Mouse (Mus musculus) granulocyte monocyte progenitor cell, adult 5-6 weeks (primary cell): Measurements from ENCODE around the gene Htr3b. TPM values are rescaled to one million over a fixed set of nuclear protein-coding genes. Genes with fewer than 3 reads are reported as not detected.
"Not testable (repeated sequence)": the region's sequence is repeated elsewhere in the genome, so short reads cannot be mapped to it uniquely, and the experiment has no call there.

Experiments used
- ATAC-seq: replicated peaks from 2 replicates; pipeline ENCODE4 v1.8.0; 2016; ENCODE audit warnings: mild to moderate bottlenecking, moderate TSS enrichment, inconsistent platforms; ENCODE audit not compliant: poor library complexity, severe bottlenecking
- total RNA-seq, 2 experiments: library from RNA; stranded (forward) in 1 of 2; stranded (reverse) in 1 of 2; fragments of 200-712, 200-1000 nt in 1 of 2; fragments of >200 nt in 1 of 2; fragmentation: Nextera tagmentation in 1 of 2; gene quantifications; 2 replicates each; pipeline ENCODE4 v1.2.3; 2014 to 2017

Gene Htr3b
- total RNA-seq (2014; fragmentation: Nextera tagmentation) (not detected in 2 replicates), total RNA-seq (2017) (not detected in 2 replicates)

GRCm38 (mm10) chr9:48964587-48965040, at the start of gene Htr3b:
Gene Htr3b (minus strand): TSS chr9:48964990.
- peak; percentile 42; the same call in 1 of the 2 replicates for ATAC-seq

- ATAC-seq: no peak
Observed at GRCm38 (mm10) chr9:48999256-48999655, 34.5 kb upstream of the Htr3b start.

DNA sequence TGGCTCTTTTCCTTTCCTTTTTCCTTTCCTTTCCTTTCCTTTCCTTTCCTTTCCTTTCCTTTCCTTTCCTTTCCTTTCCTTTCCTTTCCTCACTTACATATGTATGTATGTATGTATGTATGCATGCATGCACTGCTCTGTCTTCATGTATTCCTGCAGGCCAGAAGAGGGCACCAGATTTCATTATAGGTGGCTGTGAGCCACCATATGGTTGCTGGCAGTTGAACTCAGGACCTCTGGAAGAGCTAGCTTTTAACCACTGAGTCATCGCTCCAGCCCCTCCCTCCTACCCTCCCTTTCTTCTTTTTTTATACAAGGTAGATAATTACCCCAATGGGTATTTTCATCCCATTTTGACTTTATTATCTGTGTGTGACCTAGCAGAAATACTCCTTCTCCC, 30.9 kb upstream of the Htr3b start:
- no peak for ATAC-seq

DNA sequence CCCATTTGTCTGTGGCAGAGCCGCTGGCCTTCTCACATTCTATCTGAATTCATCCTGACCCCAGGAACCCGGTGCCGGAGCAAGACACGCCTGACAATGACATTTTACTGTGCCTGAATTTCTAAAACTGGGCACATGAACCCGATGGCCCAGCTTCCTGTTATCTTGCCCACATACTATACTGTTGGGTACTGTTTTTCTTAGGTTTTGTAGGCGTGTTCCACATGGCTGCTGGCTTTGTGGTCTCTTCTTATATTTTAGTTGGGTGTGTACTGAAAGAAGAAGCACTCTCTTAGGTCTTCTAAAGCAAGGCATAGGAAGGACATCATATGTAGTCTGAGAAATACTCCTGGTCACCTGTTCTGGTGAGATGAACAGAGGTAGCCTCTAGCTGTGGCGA, 30.0 kb upstream of the Htr3b start:
- no peak for ATAC-seq

DNA sequence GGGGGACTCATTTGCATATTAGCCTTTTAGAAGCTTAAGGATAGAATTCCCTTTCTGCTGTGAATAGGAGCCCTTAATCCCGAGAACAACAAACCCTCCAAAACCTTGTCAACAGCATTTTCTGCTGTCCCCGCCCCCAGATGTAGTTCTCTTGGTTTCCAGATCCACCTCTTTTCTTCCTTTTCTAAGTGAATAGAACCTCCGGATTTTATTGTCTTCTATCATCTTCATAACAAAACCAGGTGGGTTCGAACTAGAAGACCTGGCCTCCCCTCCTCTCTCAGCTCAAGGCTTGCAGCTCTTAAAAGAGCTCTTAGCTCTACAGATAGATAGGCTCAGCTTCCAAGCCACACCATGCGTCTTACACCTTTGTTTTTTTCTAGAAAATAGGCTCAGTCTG, 26.9 kb upstream of the Htr3b start:
- ATAC-seq: no peak

DNA sequence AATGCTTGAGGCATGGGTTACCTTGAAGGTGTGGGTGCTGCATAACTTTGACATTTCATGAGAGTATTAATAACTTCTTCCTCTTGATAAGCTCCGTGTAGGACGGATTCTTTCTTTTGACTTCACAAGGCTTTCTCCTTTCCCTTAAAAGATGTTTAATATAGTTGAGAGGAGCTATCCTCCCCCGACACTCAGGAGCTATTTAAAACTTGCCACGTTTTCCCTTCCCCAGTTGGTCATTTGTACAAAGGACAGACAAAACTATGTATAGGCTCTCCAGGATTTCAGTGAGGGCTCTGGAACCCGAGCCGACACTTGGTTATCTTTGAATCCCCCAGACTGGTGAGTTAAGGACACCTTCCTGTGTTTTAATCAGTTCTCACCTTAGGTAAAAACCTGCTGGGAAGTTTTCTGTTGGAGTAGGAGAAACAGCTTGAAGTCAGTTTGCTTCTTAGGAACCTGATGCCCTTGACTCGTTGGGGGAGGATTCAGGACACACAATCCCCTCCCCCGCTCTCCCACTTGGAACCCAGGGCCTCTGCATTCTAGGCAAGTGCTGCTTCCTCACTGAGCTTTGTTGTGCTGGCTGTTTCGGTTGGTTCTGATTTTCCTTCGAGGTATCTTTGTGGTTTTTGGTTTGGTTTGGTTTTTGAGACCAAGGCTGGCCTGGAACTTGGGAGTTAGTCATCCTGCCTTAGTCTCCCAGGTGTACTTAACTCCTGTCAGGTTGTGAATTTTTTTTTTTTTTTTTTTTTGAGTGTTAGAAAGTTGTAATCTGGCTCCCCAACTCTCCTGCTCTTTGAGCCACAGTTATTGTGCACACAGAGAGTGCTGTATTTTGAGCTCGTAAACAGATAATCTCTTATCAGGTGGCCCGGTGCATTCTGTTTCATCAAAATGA, 22.7 kb upstream of the Htr3b start:
- ATAC-seq: no peak

- ATAC-seq: no peak
Observed at GRCm38 (mm10) chr9:48986616-48987141, 21.9 kb upstream of the Htr3b start.

GRCm38 (mm10) chr9:48985708-48986088, 20.9 kb upstream of the Htr3b start:
- no peak for ATAC-seq

GRCm38 (mm10) chr9:48984845-48985707, 20.3 kb upstream of the Htr3b start, which contains the start of gene Usp28:
Gene Usp28 (plus strand): TSS chr9:48985375.
- peak; percentile 94 for ATAC-seq

DNA sequence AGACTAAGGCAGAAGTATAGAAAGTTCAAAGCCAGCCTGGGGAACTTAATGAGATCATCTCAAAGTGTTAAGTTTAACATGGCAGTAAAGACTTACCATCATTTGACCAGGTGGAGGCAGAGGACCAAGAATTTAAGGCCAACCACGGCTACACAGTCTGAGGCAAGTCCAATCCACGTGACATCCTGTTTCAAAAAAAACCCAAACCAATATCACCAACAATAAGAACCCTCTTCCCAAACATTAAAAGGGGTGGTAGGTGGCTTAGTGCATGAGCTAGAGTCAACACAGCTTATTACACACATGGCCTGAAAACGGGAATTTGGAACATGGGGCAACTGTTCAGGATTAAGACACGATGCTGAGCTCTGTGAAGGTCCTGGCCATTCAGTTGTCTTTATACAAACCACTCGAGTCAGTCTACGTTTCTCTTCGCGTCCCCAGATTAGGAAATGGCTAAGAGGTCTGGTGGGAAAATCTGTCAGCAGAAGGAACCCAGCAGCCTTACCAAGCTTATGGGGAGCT, 19.6 kb upstream of the Htr3b start:
- ATAC-seq: peak; percentile 5

GRCm38 (mm10) chr9:48983801-48984200, 19.0 kb upstream of the Htr3b start:
- not testable (repeated sequence) for ATAC-seq

DNA sequence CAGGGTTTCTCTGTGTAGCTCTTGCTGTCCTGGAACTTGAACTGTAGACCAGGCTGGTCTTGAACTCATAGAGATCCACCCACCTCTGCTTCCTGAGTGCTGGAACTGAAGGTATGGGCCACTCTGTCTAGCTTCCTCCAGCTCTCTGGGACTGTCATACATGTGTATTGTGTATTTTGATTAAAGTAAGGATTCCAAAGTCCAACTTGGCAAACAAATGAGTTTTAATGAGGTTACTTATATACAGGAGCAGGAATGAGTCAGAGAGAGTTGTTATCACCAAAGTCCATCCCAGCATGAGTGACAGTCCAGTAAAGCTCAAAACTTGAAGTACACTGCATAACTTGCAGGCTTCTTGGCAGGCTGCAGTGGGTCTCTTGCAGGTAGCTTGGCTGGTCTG, 17.0 kb upstream of the Htr3b start:
- no peak for ATAC-seq

GRCm38 (mm10) chr9:48980781-48981180, 16.0 kb upstream of the Htr3b start:
- ATAC-seq: no peak

DNA sequence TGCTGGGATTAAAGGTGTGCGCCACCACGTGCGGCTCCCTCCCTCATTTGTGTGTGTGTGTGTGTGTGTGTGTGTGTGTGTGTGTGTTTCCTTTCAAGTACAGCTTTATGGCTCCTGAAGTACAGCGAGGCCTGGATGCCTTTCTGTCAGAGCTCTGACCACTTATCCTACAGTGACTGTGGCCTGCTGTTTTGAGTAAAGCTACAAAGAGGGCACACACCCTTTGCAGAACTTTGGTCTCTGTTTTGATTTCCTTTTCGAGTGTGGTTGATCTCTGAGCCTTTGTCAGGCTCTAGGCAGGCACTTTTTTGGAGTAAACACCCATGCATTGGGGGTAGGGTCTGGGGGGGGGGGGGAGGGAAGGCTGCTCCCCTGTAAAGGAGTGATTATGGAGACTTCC, 15.6 kb upstream of the Htr3b start:
- ATAC-seq: no peak

GRCm38 (mm10) chr9:48976661-48977355, 12.0 kb upstream of the Htr3b start:
- ATAC-seq: no peak

- ATAC-seq: peak; percentile 46; the same call in 1 of the 2 replicates
Observed at GRCm38 (mm10) chr9:48972494-48972893, 7.7 kb upstream of the Htr3b start.

DNA sequence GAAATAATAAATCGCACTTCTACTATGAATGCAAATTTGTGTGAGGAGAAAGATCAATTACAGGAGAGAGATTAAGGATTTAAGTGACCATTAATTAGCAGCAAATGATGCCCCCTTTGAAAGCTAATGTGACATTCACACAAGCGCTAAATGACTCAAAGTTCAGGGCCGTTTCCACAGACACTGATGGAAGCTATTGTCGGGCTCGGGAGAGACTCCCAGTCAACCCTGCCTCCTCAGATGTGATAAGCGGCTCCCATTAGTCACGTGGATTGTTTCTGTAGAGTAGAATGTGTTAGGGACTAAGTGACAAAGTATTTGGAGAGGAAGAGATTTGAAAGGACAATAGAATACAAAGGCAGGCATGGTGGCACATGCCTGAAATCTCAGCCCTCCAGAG, 2.7 kb downstream of the Htr3b start:
- ATAC-seq: no peak

- no peak for ATAC-seq
Observed at GRCm38 (mm10) chr9:48961314-48961713, 3.5 kb downstream of the Htr3b start.

GRCm38 (mm10) chr9:48947565-48947964, 17.2 kb downstream of the Htr3b start:
- no peak for ATAC-seq

DNA sequence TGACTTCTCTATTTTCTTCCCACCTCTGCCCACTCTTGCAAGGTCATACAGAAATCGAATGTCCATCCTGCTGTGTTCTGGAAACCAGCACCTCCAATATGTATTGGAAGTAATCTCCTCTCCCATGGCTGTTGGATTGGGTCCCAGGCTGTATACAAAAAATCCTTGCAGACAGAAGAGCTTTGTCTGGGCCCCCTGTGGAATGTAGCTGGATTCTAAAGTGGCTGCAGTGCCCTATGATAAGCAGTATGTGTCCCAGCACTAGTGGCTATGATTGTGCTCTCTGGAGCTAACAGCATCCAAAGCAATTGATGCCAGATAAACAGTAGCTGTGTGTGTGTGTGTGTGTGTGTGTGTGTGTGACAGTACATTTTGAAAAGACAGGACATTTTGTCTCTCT, 22.4 kb downstream of the Htr3b start:
- ATAC-seq: no peak
